Mouse (Mus musculus) cerebellum, postnatal 14 days (tissue): ENCODE results near the gene Rasgrp2.

Experiments used
- DNase-seq, 2 experiments: peaks; one replicate each; pipeline ENCODE4 v3.0.0; 2021; ENCODE audit warnings: mixed read lengths in 2 of 2

Rasgrp2 gene

DNA sequence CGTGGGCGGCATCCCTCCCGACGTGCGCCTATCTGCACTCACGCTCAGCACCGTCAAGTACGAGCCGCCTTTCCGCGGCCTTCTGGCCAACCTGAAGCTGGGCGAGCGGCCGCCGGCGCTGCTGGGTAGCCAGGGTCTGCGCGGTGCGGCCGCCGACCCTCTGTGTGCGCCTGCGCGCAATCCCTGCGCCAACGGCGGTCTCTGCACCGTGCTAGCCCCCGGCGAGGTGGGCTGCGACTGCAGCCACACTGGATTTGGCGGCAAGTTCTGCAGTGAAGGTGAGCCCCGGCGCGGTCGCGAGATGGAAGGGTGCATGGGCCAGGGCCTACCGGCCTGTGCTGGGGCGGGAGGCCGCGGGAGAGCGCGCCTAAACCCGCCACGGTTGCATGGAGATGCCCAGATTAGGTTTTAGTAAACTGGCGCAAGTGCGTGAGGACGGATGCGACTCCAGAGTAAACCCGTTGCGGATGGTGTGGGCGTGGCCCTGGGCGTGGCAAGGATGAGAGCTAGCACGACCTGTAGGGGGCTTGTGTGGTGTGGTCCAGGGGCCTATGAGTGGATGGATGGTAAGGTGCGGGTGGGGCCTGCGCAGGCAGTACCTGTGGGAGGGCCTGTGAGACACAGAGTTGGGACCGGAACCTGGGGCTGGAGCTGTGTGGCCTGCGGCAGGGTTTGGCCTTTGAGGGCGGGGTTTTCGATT is 29.5 kb downstream of the Rasgrp2 start:
- peak in 1 of 2 experiments; percentile 62 for DNase-seq

DNA sequence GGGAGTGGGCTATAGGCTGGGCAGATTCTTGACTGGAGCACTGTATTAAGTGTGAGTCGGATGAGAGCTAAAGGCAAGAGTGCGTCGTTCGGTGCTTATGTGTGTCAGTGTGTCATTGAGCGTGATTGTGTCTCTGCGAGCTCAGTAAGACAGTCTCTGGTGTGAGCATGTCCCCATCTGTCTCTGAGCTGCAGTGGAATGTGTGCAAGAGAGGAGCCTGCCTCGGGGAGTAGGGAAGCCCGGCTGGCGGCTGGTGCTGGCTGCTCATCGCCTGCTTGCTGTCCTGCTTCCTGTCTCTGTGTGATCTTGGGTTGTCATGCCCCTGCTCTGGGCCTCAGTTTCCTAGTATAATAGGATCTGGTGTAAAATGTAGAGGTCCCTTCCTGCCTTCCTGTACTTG is 43.9 kb downstream of the Rasgrp2 start:
- no peak for DNase-seq

DNA sequence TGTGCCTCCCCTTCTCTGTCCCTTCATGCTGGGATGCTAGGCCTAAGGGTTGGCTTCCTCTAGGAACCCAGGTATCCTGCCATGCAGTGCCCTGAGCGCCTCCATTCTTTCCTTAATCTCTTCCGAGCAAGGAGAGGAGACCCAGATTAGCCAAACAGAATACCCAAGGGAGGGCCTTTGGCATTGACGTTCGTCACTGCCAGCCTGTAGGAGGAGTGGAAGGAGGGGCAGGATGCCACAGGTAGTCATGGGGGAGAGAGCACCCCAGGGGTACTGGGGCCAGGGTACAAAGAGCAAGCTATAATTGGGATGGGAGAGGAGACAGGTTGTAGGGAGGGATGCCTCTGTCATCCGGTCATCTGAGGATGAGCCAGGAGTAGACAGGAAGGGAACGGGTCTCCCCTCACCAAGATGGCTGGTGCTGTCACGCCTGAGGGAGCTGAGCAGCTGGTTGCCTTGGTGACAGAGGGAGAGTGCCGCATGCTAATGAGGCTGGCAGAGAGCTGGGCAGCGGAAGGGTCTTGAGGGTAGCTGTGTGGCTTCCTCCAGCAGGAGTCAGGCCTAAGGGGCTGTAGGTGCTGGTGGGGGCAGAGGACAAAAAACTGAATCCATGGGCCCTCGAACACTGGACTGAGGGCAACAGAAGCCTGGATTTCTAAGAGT is 46.8 kb downstream of the Rasgrp2 start:
- DNase-seq, result peak in 1 of 2 experiments; percentile 52

DNA sequence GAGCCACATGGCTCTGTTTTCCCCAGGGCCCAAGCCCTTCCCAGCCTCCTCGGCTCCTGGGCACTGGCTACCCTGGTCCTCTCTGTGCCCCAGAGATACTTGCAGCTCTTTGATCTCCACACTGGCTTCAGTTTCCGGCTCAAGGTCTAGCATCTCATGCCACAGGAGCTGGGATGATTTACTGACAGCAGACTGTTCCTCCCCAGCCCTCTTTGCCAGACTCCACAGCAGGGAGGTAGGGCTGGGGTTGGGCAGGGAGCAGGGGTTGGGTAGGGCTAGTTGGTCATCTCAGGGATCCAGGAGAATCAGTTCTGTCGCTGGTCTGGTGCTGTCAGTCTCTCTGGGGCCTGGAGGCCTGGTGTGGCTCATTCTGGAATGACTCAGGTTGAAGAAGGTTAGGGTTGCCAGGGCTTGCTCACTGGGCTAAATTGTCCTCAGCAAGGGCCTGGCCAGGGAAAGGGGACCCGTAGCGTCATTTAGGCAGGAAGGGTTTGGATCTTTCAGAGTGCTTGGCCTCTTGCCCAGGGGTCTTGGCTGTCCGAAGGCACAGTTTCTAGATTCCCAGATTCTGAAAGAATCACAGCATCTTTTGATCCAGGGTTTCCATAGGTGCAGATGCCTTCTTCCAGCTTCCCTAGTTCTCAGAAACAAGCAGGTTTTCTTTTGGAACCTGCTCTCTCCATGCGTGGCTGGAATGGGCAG is 47.7 kb downstream of the Rasgrp2 start:
- peak; percentile 46 to 62 for DNase-seq

DNA sequence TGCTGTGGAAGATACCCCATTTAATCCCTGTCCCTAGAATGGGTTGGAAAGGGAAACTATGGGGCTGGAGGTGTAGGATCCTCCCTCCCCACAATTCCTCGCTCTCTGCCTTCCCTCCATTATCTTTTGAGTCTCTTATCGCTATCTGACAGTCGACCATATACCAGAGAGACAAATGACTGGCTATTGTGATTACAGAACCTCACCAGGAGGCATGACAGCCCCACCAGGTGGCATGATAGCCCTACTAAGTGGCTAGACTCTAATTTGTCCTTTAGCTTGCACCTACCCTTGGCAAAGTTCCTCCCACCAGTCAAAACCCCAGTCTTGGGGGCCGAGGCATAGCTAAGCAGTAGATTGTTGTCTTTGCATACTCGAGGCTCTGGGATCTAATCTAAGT is 49.6 kb downstream of the Rasgrp2 start:
- DNase-seq, result no peak

DNA sequence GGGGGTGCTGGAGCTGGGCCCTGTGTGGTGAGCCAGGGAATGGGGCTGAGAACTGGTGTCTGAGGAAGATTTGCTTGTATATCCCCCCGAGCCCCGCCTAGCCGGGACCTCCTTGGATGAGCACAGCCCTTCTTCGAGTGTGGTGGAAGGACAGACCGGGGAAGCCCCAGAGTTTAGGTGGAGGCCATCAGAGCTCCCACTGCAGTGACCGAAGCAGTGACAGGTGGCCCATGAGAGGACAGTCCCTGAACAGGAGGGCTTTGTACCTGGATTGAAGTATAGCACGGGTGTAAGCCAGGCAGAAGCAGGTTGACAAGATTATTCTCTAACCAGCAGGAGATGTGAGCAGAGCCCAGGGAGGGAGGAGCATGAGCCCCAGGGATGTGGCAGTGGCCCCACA is 50.7 kb downstream of the Rasgrp2 start:
- no peak for DNase-seq

DNA sequence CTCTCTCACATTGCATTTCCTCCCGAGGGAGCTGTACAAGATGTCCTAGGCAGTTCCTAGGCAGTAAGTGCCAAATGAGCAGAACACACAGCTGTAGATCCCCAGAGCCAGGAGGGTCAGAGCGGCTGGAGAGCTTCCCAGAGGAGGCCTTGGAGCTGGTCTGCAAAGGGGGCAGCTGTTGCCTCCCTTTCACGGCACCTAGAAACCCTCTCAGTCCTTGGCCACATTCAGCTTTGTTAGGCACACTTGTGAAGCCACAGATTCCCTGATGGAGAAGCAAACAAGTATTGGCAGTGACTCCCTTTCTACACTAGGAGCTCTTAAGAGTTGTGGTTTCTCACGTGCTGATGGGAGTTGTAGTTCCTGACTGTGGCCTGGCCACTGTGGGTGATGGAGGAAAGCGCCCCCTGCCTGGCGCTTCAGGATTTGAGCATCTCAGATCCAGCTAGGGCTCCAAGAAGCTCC is 52.9 kb downstream of the Rasgrp2 start:
- DNase-seq, result peak; percentile 82

DNA sequence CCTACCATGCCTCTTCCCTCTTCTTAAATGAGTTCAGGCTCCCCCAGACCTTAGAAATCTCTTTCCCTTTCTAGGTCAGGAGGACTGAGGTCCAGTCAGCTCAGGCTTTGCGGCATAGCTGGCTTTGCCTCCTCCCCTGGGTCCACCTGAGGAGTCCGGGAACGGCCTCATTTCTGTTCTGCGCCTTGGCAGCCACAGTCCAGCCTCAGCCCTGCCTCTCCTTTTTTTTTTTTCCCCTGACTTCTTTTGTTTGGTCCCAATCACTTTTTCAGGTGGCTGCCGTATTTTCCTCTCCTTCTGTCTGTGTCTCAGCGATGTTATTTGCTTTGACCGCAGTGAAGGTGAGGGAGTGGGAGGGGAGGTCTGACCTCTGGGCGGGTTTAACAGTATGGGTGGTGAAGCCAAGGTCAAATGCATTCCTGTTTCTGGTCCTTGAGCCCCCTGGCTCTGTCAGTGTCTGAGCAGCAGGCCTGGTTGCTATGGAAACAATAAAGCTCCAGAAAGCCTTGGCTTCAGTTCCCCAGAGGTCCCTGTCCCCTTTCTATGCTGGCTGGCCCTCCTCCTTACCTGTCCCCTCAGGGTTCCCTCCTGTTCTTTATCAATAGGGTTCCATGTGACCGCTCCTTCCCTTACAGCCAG is 53.7 kb downstream of the Rasgrp2 start:
- DNase-seq, result peak in 1 of 2 experiments; percentile 44

DNA sequence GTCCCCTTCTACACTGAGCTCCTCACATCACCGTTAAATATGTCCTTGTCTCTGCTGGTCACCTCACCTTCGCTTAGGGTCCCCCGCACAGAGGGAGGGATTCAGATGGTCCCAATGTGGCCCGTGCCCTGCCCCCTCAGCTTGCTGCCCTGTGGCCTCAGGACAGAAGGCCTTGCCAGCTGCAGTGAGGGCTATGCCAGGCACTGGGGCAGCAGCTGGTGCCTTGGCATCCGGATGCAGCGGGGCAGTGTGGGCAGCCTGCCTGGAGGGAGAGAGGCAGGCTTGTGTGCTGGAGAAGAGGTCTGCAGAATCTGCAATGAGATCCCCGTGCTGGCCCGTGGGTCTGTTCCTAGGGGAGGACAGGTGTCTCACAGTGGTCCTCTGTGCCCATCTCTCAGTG is 54.2 kb downstream of the Rasgrp2 start:
- peak; percentile 87 to 94 for DNase-seq

DNA sequence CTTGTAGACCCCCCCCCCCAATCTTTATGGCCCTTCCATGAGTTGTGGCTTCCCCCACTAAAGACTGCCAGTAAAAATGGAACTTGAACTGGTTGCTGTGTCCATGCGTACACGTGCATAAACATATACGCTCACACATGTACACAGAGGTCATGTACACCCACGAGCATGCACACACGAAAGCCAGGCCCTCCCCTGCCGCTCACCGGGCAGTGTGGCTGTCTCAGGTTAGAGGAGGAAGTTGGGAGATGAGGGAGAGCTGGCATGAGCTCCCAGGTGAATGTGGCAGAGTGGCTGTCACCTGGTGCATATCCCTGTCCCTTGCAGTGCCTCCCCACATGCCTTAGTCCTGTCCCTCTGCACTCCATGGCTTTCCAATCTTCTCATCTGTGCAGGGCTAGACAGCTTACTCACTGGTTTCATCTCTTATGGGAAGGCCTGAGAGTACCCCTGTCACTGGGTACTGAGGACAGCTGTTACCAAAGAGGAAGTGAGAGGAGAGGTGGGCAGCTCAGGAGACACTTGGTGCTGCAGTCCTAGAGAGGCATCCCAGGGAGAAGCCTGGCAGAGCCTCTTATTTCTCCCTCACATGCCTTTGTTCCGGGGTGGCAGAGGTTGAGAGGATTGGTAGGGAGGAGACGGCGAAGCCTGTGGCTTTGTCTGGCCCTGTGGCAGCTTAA is 55.0 kb downstream of the Rasgrp2 start:
- DNase-seq, result no peak

DNA sequence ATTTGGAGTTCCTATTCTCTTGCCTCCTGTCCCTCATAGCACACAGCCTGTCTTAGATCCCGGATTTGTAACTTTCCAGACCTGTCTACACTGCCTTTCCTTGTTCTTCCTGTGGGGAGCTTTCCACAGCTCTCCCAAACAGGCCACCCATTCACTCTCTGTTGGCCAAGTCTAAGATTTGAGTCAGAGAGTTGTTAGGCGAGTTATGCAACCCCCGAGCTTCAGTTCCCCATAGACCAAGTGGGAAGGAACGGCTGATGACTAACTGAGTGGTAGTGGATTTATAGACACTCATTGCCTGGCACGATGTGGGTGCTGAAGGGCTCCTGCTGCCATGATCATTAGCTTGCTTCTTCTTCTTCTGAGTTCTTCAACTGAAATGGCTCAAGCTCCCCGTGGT is 60.4 kb downstream of the Rasgrp2 start:
- no peak for DNase-seq

DNA sequence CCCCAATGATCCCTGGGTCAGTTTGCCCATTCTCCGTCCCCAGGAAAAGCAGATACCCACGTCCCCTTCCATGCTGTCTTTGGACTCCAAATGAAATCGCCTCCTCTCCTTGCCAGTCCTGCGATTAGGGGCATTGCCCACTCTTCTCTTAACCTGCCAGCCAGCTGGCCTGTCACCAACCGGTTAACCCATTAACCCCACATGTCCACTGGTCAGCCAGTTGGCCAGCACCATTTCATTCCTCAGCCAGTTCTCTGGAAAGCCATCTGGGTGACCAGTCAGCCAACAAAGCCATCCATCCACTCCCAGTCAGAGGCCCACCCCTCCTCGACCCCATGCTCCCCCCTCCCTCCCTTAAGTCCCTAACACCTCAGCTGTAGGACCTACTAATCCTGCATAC is 63.7 kb downstream of the Rasgrp2 start:
- peak; percentile 67 to 71 for DNase-seq

DNA sequence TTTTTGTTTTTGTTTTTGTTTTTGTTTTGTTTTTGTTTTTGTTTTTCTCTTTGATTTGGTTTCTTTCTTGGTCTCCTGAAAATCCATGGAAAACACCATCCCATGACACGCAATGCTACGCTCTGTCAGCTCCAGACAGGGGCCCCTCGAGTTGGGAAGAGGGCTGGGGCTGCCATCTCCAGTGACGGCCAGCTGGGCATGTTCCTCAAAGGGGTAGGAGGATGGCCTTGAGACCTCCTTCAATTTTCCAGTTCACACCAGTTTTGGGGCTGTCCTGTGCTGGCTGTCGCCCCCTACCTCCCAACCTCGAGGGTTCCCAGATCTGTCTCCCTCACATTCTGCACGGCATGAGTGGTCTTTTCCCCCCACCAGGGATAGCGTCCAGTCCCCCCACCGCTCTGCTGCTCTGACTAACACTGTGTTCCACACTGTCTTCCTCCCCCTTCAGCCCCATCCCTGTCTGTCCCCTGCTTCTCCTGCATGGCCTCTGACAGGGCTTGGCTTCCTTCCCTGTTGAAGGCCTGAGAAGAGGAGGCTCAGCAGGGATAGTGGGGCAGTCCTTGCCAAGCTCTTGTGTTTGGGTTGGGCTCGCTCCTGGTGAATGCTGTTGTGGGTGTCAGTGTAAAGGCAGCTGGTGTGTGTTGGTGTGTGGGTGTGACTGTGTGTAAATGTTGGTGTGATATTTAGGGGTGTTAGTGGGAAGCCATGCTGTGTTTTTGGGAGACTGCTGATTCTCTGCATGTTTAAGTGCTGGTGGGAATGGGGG is 65.3 kb downstream of the Rasgrp2 start:
- peak in 1 of 2 experiments; percentile 49 for DNase-seq
